Mouse (Mus musculus): ENCODE data around the gene Ski.

GRCm38 (mm10) chr4:155249257-155249647 is 26.9 kb upstream of the Ski start:
- TF ChIP-seq GATA1 (IDR thresholded peaks at IDR 0.05; ENCODE audit: low read length) (no peak), TAL1 (IDR thresholded peaks at IDR 0.05; ENCODE audit: low read length) (no peak)

Measured in erythroblast, embryonic 14.5 days (primary cell).